Mouse (Mus musculus) bone marrow macrophage, adult 2 months (primary cell): ENCODE data around the gene Camkmt.

ENCODE experiments used
- CTCF ChIP-seq: IDR thresholded peaks from 2 replicates; pipeline ENCODE4 v1.5.1; 2012; ENCODE audit warnings: low read depth, mild to moderate bottlenecking, low read length, moderate library complexity
- POLR2A ChIP-seq: IDR thresholded peaks from 2 replicates; pipeline ENCODE4 v1.6.1; 2012; ENCODE audit warnings: mild to moderate bottlenecking, low read depth, low read length, borderline replicate concordance

DNA sequence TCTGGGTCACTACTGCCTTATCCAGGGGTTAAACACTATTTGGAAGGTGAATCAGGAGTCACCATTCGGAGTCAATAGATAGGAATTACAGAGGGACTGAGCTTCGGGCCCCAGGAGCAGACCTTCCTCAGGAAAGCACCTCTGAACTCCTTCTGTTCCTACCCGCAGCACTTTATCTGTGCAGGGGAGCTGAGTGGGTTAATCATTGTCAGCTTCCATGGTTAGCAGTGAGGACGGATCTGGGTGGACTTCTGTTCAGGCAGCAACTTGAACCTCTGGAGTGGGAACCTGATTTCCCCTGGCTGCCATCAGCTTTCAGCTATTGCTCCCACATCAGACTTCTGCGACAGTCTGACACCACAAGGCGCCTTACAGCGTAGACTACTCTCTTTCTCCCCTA, 49.4 kb upstream of the Camkmt start:
- no peak for TF ChIP-seq POLR2A
- no peak for TF ChIP-seq CTCF
